Comparison of ENCODE assay signal across 12 mouse cellular contexts in the genomic region with DNA sequence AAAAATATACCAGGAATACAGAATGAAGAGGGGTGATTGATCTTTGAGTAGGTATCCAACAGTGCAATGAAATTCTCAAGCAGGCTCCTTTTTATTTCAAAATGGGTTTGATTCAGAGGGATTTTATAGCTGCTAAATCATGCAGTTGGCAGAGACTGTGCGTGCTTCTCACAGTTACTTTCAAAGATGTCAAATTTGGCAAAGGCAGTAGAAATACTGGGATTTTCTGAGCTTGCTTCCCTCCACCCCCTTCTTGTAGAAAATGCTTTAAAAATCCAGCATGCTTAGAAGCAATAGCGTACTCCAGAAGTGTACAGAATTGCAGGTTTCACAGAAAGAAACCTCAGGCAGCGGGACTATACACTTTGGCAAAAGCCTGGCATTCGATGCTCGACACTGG.
DNase-seq lines count a peak whose midpoint lies in the region; ATAC-seq and TF ChIP-seq lines count a peak whose summit lies in the region.
"Had no signal": no experiment of that assay in that cellular context is flagged by ENCODE, and none has a peak within 500 bp of the region (broad histone marks: within the 10 kb centered on the region; RNA-seq: fewer than 3 reads in every experiment).

No protein-coding gene starts in this region.

- H3K27ac ChIP-seq in neural tube, embryonic 13.5 days (replicated peaks), result peak overlapping the region; percentile 4; the same call in 1 of the 2 replicates
- H3K27ac ChIP-seq in intestine, postnatal 0 days (ENCODE audit: low read depth, low read length), result no peak overlapping the region
- H3K27ac ChIP-seq: heart, embryonic 13.5 days; liver, embryonic 15.5 days had no signal

- WGBS in neural tube, embryonic 13.5 days, result 60% methylated on average over 5 of the region's 5 CpGs
- WGBS in intestine, postnatal 0 days, result 84% methylated on average over 5 of the region's 5 CpGs

- ATAC-seq in neural tube, embryonic 13.5 days (ENCODE audit: low read depth), result no peak
- no peak for ATAC-seq in intestine, postnatal 0 days

- no peak for DNase-seq in neural tube, embryonic 10.5 days (ENCODE audit: extremely low spot score, low spot score)
- DNase-seq in frontal cortex, adult 2 months (ENCODE audit: extremely low spot score in 1 of 2, low spot score in 1 of 2), result peak; percentile 55 to 79
- peak; percentile 50 to 66 for DNase-seq in left cerebral cortex, postnatal 14 days (ENCODE audit: low spot score in 2 of 2)
- DNase-seq in telencephalon, adult 2 months (ENCODE audit: low read depth, low spot score), result peak; percentile 74
- no peak for DNase-seq in heart, adult 11 months
- DNase-seq: cerebellum, postnatal 25 days; kidney, postnatal 4 days had no signal

- peaks cover 14% of the 10 kb centered on the region for H3K4me1 ChIP-seq in neural tube, embryonic 13.5 days (replicated peaks)
- H3K4me1 ChIP-seq in intestine, postnatal 0 days (replicated peaks; ENCODE audit: control insufficient read depth, insufficient read depth, low read length), result no peaks in the 10 kb centered on the region
- H3K4me1 ChIP-seq: liver, embryonic 15.5 days; megakaryocyte, embryonic 14.5 days had no signal

- TF ChIP-seq CTCF in intestine, postnatal 0 days (IDR thresholded peaks at IDR 0.05; ENCODE audit: low read depth), result no peak

- intact Hi-C loops in left cerebral cortex, postnatal 14 days (cut with DNase I), result no loop called here

- no peaks in the 10 kb centered on the region for H3K27me3 ChIP-seq in neural tube, embryonic 13.5 days
- no peaks in the 10 kb centered on the region for H3K27me3 ChIP-seq in intestine, postnatal 0 days (replicated peaks; ENCODE audit: control insufficient read depth, insufficient read depth, low read length)
- H3K27me3 ChIP-seq: heart, embryonic 13.5 days; liver, embryonic 15.5 days; megakaryocyte, embryonic 14.5 days had no signal

- no peaks in the 10 kb centered on the region for H3K36me3 ChIP-seq in neural tube, embryonic 13.5 days
- H3K36me3 ChIP-seq in intestine, postnatal 0 days (ENCODE audit: control insufficient read depth, insufficient read depth), result no peaks in the 10 kb centered on the region
- H3K36me3 ChIP-seq: heart, embryonic 13.5 days; liver, embryonic 15.5 days had no signal

- no peak overlapping the region for H3K9ac ChIP-seq in neural tube, embryonic 13.5 days
- no peak overlapping the region for H3K9ac ChIP-seq in intestine, postnatal 0 days (ENCODE audit: low read depth, low read length)
- H3K9ac ChIP-seq: heart, embryonic 13.5 days; liver, embryonic 15.5 days had no signal

- no peak overlapping the region for H3K4me2 ChIP-seq in neural tube, embryonic 13.5 days
- H3K4me2 ChIP-seq in intestine, postnatal 0 days (replicated peaks; ENCODE audit: low read depth), result no peak overlapping the region
- H3K4me2 ChIP-seq: heart, embryonic 13.5 days; liver, embryonic 15.5 days had no signal

- H3K9me3 ChIP-seq in neural tube, embryonic 13.5 days, result no peaks in the 10 kb centered on the region
- no peaks in the 10 kb centered on the region for H3K9me3 ChIP-seq in intestine, postnatal 0 days (ENCODE audit: control insufficient read depth)
- H3K9me3 ChIP-seq: heart, embryonic 13.5 days; liver, embryonic 15.5 days had no signal

- no peak overlapping the region for H3K4me3 ChIP-seq in neural tube, embryonic 13.5 days
- H3K4me3 ChIP-seq in intestine, postnatal 0 days (ENCODE audit: low read depth, low read length), result no peak overlapping the region
- H3K4me3 ChIP-seq: heart, embryonic 13.5 days; liver, embryonic 15.5 days; megakaryocyte, embryonic 14.5 days had no signal

Comparison
In these comparisons a context has a peak if more than half of its experiments do, and no peak if none do; other contexts are left out.
1. DNase-seq: peak in frontal cortex, adult 2 months (2 of 2), left cerebral cortex, postnatal 14 days (2 of 2) and telencephalon, adult 2 months (single experiment); none in neural tube, embryonic 10.5 days (single experiment) and heart, adult 11 months (single experiment).